Mouse (Mus musculus): ENCODE measurements around the gene Bhmt. TPM values are rescaled to one million over a fixed set of nuclear protein-coding genes. Genes with fewer than 3 reads are reported as not detected.
"Not testable (repeated sequence)": the region's sequence is repeated elsewhere in the genome, so short reads cannot be mapped to it uniquely, and the experiment has no call there.

The Bhmt gene
- total RNA-seq, 2 experiments from 2014 or later, result not detected

DNA sequence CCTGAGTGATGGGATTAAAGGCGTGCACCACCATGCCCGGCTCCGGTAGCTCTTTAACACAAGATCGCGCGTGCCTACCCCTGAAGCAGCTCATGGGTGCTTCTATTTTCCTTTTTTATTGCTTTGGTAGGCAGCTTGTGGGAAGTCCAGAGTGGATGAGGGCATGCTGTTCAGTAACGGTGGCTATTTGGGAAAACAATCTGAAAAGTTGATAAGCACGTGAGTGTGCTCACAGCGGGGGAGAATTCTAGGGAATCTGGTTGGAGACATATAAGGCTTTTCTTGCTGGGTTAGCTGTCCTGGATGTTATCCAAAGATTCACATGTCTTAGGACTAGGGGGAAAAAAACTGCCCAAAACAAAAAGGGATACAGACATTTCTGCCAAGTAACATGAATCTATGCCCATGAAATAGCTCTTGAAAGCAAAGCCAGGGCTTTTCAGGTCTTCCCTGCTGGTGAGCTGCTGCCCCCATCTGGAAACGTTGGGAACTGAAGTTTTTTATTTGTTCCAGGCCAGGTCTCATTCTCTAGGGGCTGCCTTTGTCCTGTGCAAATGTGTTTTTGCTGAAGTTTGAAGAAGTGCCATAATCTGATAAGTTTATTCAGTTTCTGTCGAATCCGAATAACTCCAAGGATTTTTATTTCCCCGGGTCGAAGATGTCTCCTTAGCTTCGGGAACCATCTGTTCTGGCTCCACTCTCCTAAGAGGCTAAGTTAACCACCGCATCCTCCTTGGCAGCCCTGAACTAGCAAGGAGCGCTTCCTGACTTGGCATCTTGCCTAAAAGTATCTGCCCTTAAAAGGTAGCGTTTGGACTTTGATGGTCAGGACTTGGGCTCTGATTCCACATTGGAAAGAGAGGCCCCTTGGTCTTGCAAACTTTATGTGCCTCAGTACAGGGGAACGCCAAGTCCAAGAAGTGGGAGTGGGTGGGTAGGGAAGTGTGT is 24.8 kb downstream of the Bhmt start:
- DNase-seq, result peak; percentile 27 to 29
- intact Hi-C loops (cut with DNase I), result loop anchor here (5.0 kb wide), 1 partner anchor 861 kb away; no protein-coding TSS in a partner anchor

DNA sequence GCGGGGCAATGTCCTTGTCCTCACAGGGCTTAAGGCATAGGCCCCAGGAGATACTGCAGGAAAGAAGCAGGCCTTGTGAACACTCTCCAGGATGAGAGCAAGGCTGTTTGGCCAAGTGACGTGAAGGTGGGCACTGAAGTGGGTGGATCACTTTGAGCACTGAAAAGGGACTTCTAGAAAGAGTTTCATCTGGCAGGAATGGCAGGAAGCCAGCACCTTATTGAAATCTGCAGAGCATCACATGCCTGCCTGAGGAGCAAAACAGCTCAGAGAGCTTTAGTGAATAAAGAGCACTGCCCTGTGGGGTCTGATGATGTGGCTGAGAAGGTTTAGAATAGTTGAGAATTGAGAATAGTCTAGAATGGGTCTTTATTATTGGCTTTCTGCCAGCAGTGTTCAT is 29.3 kb downstream of the Bhmt start:
- no peak for DNase-seq
- intact Hi-C loops (cut with DNase I), result no loop called here

DNA sequence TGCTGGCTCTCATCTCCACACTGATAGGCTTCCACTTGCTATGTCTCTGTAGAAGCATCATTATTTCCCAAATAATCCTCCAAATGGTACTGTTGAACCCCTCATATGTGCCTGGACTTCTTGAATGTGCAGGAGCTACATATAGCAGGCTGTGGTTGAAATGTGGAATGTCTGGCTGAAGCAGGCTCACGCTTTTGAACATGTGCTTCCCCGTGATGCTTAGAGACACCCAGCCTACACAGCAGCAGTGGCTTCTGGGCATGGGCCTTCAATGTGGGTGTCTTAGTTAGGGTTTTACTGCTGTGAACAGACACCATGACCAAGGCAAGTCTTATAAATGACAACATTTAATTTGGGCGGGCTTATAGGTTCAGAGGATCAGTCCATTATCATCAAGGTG is 30.1 kb downstream of the Bhmt start:
- intact Hi-C loops (cut with DNase I), result no loop called here
- no peak for DNase-seq

DNA sequence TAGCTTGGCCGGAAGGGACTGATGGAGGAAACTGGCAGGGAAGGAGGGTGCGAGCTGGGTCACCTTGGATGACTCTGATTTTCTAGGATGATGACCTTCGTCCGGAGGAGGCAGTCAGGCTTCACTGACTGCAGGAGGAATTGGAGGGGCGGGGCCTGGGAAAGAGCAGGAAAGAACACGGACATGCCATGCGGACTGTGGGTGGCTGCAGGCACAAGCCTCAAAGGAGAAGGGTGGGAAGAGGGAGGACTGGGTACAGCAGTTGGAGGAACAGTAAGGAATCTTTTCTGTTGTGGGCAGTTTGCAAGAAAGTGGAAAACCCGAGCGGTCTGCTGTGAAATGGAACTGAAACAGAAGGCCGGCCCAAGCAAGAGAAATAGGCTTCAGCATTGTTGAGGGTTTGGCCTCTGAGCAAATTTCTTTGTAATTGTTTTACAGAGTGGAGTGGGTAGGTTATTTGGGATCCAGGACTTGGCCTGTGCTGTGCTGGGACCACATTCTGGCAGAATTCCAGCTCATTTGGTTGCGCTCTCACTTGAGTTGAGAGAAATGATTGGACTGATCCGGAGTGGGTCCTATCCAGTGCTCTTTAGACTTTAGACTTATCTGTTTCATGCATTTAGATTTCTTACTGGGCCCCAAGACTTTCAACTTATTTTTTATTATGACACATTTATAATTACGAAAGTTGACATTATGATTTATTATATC is 30.7 kb downstream of the Bhmt start:
- intact Hi-C loops (cut with DNase I), result no loop called here
- DNase-seq, result no peak

GRCm38 (mm10) chr13:93604698-93605097 is 33.1 kb downstream of the Bhmt start:
- intact Hi-C loops (cut with DNase I), result no loop called here
- no peak for DNase-seq

DNA sequence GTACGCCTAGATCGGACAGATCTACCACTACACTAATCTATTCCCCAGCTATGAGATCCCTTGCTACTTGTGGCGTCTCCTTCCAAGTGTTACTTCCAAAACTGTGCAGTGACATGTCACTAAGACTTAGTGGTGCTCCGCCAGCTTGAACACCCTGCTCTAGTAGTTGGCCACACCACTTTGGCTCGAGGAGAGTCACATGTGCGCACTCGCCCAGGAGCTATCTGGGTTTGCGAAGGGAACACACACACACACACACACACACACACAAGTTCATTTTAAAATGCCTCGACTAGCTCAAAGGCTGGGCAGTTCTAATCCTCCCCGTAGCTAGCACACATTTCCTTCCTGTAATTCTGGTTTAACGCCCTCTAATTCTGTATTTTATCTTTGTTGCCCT is 36.2 kb downstream of the Bhmt start:
- intact Hi-C loops (cut with DNase I), result no loop called here
- no peak for DNase-seq

- no peak for DNase-seq
Measured at GRCm38 (mm10) chr13:93593040-93593699, 44.6 kb downstream of the Bhmt start.

DNA sequence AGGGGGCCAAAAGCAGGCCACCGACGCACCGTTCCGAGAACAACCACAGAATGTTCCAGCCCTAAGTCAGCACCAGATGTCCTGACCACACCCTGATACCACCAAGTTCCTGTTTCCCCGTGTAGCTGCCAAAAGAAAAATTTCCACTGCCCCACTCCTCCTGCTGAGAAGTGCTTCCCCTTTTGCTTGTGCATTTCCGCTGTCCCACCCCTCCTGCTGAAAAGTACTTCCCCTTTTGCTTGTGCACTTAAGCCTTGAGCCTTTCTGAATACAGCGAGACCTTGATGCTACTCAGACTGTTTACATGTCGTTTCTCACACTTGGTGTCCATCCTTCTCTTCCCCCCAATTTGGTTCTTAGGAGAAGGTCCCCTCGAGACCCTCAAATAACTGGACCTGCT is 55.2 kb downstream of the Bhmt start:
- DNase-seq; intact Hi-C loops (cut with DNase I): not testable (repeated sequence)

More at GRCm38 (mm10) chr13:93593040-93593699, 44.6 kb downstream of the Bhmt start:
- intact Hi-C loops (cut with DNase I), result no loop called here

DNA sequence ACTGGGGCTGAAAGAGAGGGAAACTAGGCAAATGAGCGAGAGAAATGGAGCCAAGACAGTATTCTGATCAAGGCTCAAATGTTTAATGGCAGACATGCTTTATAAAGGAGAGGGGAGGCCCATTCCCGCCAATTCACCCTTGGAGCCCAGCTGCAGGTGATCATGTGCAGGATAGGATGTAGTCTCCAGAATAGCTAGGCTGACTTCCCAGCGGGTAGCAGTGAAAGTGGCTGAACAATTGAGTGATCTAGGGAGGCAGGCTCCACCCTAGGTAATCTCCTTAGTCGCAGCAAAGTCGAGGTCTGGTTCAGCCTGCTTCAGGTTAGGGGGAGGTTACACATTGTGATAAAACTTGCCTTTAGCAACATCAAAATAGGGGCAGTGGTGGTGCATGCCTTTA is 57.3 kb downstream of the Bhmt start:
- DNase-seq, result no peak
- intact Hi-C loops (cut with DNase I), result no loop called here

DNA sequence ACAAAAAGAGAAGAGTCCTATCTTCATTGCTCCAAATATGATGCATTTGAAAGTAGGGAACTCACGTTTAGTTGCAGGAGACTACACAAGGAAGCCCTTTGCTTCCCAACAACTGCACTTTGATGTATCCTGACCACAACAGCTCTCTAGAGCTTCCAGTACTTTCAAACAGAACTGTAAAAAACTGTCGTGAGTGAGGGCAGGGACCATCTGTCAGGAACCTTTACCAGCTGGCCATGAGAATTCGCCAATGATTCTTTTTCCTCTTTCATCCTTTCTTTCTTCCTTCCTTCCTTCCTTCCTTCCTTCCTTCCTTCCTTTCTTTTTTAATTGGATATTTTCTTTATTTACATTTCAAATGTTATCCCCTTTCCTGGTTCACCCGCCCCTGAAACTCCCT is 68.1 kb downstream of the Bhmt start:
- intact Hi-C loops (cut with DNase I), result no loop called here
- no peak for DNase-seq

Other genes starting within 250 kb of the Bhmt start
- 10 to 100 TPM; 23.5 to 26.7 TPM for gene Jmy, start 138.2 kb downstream of the Bhmt start, total RNA-seq (2021)
- not detected for gene Bhmt2, start 36.3 kb upstream of the Bhmt start, total RNA-seq (2021)
- gene Dmgdh, start 36.5 kb upstream of the Bhmt start, total RNA-seq (2021), result not detected
- 1 to 10 TPM; 3.4 to 3.5 TPM for gene Arsb, start 133.7 kb upstream of the Bhmt start, total RNA-seq (2021)